15 mouse cellular contexts compared by ENCODE assay signal in the genomic region with DNA sequence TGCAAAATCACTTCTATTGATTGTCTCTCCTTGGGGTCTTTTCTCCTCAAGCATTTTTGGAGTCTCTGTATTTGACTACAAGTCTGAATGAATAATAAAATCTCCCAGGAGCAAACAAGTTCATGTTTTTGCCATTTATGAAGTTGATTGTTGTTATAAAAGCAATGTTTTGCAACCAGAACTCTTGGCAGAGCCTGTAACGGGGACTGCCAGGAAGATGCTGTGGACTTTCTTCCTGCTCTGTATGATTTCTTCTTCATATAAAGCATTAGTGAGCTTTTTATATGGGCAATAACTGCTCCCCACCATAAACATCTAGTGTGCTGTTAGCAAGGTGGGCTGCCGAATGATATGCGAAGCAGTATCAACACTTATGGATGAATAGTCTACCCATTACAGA.
"Had no signal": no experiment of that assay in that cellular context is flagged by ENCODE, and none has a peak within 500 bp of the region (broad histone marks: within the 10 kb centered on the region; RNA-seq: fewer than 3 reads in every experiment).

No protein-coding gene starts in this region.

- H3K9me3 ChIP-seq: kidney, embryonic 15.5 days; stomach, embryonic 15.5 days had no signal

- H3K27me3 ChIP-seq: kidney, embryonic 15.5 days; limb, embryonic 13.5 days; stomach, embryonic 15.5 days had no signal

- H3K4me1 ChIP-seq: kidney, embryonic 15.5 days; limb, embryonic 13.5 days; stomach, embryonic 15.5 days had no signal

- H3K9ac ChIP-seq: kidney, embryonic 15.5 days; limb, embryonic 13.5 days; liver, embryonic 14.5 days; neural tube, embryonic 13.5 days; stomach, embryonic 15.5 days had no signal

- H3K36me3 ChIP-seq: kidney, embryonic 15.5 days; limb, embryonic 13.5 days; neural tube, embryonic 13.5 days; stomach, embryonic 15.5 days had no signal

- DNase-seq: kidney, postnatal 14 days; left cerebral cortex, postnatal 4 days; retina, postnatal 1 day; right cerebral cortex, postnatal 4 days; thymus, adult 2 months; thymus, postnatal 25 days had no signal

- H3K4me3 ChIP-seq: kidney, embryonic 15.5 days; limb, embryonic 13.5 days; megakaryocyte, embryonic 14.5 days; neural tube, embryonic 13.5 days; stomach, embryonic 15.5 days had no signal

- H3K27ac ChIP-seq: kidney, embryonic 15.5 days; limb, embryonic 13.5 days; liver, embryonic 14.5 days; macrophage; neural tube, embryonic 13.5 days; stomach, embryonic 15.5 days had no signal

- H3K4me2 ChIP-seq: kidney, embryonic 15.5 days; limb, embryonic 13.5 days; midbrain, embryonic 11.5 days; neural tube, embryonic 13.5 days; stomach, embryonic 15.5 days had no signal

- ATAC-seq: midbrain, embryonic 16.5 days had no signal
